Mouse (Mus musculus) liver, embryonic 18 days (tissue): ENCODE data around the gene Gm5751. TPM values are rescaled to one million over a fixed set of nuclear protein-coding genes. Genes with fewer than 3 reads are reported as not detected.

ENCODE experiments used
- polyA plus RNA-seq: library from polyadenylated mRNA; depleted of rRNA; stranded (reverse); fragments of >200 nt; gene quantifications from 2 replicates; pipeline ENCODE4 v1.2.3, GENCODE M21; 2012; rRNA removed

Gene Gm5751
- polyA plus RNA-seq, result not detected in 2 replicates

DNA sequence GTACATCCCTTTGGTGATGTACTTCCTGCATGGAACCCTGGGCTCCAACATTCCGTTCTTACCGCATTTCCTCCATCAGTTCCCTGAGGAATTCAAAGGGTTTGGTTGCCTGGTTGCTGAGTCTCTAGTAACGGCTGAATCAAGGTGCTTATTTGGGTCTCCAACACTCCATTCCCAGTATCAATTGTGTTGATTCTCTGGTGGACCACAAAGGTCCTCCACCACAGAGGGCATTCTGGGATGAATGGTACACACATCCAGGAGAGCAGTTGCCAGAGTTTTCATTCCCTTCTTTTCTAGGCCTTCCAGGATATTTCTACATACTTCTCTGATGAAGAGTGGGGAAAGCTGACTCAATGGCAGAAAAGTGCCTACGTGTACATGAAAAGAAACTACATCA lies at the start of gene Gm5751:
TSS of gene Gm5751 (plus strand) at position 301 of the 400 bp plus-strand sequence.

DNA sequence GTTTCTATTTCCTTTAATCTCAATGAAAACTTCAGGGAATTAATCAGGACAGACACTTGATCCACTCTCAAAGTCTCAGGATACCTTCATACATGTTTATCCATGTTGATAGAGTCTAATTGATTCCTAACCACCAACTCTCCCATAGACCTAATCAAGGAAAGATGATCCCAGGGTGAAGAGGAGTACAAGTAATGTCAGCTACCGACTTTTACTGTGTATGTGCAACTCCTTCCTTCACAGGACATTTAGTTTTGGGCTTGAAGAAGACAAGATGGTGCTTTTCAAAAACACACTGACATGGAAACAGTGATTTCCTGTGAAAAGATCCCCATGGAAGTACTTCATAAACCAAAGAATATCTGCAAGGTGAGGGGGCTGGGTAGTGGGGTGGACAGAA lies 30.4 kb upstream of the Gm5751 start, which contains the start of gene Gm6592:
TSS of gene Gm6592 (plus strand) at position 301 of the 400 bp plus-strand sequence.

DNA sequence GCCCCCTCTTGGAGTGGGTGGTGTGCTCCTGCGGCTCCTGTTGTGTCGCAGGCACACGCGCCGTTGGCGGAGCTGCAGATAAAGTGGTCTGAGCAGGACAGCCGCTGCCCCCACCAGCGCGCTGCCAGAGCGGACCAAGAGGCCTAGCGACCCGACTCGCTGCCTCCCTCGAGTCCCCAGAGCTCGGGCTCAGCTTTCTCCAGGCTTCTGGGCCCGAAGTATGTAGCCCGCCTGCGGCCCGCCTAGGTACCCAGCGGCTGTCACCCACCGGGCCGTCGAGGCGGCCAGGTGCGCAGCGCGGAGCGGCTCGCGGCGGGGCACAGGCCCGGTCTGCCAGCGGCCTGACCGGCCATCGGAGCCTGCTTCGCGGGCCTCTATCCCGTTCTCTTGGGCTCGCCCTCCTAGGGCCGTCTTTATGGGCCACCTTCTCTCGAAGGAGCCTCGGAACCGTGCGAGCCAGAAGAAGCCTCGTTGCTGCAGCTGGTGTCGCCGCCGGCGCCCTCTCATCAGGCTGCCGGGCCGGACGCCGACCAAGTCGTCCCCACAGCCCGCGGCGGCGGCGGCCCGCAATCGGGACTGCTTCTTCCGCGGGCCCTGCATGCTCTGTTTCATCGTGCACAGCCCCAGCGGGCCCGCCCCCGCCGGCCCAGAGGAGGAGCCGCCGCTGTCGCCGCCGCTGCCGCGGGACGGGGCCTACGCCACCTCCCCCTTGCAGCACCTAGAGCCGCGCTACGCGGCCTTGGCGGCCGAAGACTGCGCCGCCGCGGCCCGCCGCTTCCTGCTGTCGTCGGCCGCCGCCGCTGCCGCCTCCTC lies 18.5 kb downstream of the Gm5751 start, which contains the start of gene B630019K06Rik:
TSS of gene B630019K06Rik (plus strand) at position 40 of the 813 bp plus-strand sequence.

Other genes starting within 250 kb of the Gm5751 start
- not detected in 2 replicates for gene Ssxb8, start 183.4 kb upstream of the Gm5751 start, polyA plus RNA-seq
- gene Ssx9, start 125.8 kb upstream of the Gm5751 start, polyA plus RNA-seq, result not detected in 2 replicates
- gene Ssxb5, start 70.6 kb upstream of the Gm5751 start, polyA plus RNA-seq, result not detected in 2 replicates
- gene Gm6592, start 30.3 kb upstream of the Gm5751 start, polyA plus RNA-seq, result not detected in 2 replicates
- gene B630019K06Rik, start 18.1 kb downstream of the Gm5751 start, polyA plus RNA-seq, result 0.20 and 0.24 TPM in 2 replicates
- not detected in 2 replicates for gene Fthl17b, start 88.7 kb downstream of the Gm5751 start, polyA plus RNA-seq
- gene Fthl17c, start 102.3 kb downstream of the Gm5751 start, polyA plus RNA-seq, result not detected in 2 replicates
- gene Fthl17d, start 112.5 kb downstream of the Gm5751 start, polyA plus RNA-seq, result not detected in 2 replicates
- gene Fthl17e, start 159.2 kb downstream of the Gm5751 start, polyA plus RNA-seq, result not detected in 2 replicates
- gene Fthl17f, start 188.8 kb downstream of the Gm5751 start, polyA plus RNA-seq, result not detected in 2 replicates
- not detected in 2 replicates for gene 4930402K13Rik, start 230.3 kb downstream of the Gm5751 start, polyA plus RNA-seq